Mouse (Mus musculus) ES-E14 (cell line): ENCODE measurements at regions not wholly inside any gene's neighbourhood (a gene's known extent, or its start where the extent isn't known, plus 50 kb on each side); places are given as distances from the start of the nearest gene placed in this dataset.

Source experiments
- CHD2 ChIP-seq: IDR thresholded peaks from 2 replicates; pipeline ENCODE4 v1.6.1; 2014; ENCODE audit warnings: mild to moderate bottlenecking, low read depth, low read length, inconsistent platforms
- HCFC1 ChIP-seq: IDR thresholded peaks from 2 replicates; pipeline ENCODE4 v1.6.1; 2012; ENCODE audit warnings: low read length, inconsistent platforms, borderline replicate concordance; ENCODE audit not compliant: insufficient read depth
- MAFK ChIP-seq: IDR thresholded peaks from 2 replicates; pipeline ENCODE4 v1.6.1; 2014; ENCODE audit warnings: mild to moderate bottlenecking, low read depth, low read length, inconsistent platforms; ENCODE audit not compliant: insufficient read depth
- ZC3H11A ChIP-seq: IDR thresholded peaks from 2 replicates; pipeline ENCODE4 v1.6.1; 2012; ENCODE audit warnings: low read depth, mild to moderate bottlenecking, inconsistent platforms, low read length, borderline replicate concordance
- ZNF384 ChIP-seq: IDR thresholded peaks from 2 replicates; pipeline ENCODE4 v1.6.1; 2012; ENCODE audit warnings: low read depth, low read length, inconsistent platforms

DNA sequence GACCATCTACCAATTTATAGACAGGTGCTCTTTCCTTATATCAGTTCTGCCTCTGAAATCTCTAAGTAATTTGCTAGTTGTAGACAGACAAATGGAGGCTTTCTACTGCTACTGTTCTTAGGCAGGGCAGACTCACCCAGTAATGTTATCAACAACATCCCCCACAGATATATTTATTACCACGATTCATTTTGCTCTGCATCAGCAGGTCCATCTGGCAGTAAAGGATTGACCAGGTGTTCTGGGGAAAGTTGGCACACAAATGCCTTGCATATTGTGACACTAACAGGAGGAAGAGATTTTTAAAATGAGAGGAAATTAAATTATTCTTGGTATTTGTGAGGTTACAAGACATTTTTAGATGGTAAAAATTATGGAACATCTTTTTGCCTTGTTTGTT, 627.3 kb upstream of the Tmprss15 start:
- TF ChIP-seq MAFK = no peak
- no peak for TF ChIP-seq ZC3H11A
- TF ChIP-seq ZNF384 = no peak
- no peak for TF ChIP-seq CHD2
- no peak for TF ChIP-seq HCFC1
